Mouse (Mus musculus) ES-E14 (cell line): Measurements from ENCODE around the gene Erbb4. TPM values are rescaled to one million over a fixed set of nuclear protein-coding genes. Genes with fewer than 3 reads are reported as not detected.

Experiments
- DNase-seq: peaks from one replicate; pipeline ENCODE4 v3.0.0-alpha.2; 2013; ENCODE audit warnings: low read depth, low spot score
- H3K27ac ChIP-seq: 2 replicates; pipeline ENCODE4 v1.5.1; 2012; ENCODE audit warnings: low read depth, mild to moderate bottlenecking, low read length, moderate library complexity, mixed read lengths; ENCODE audit not compliant: poor library complexity, insufficient read depth, severe bottlenecking
- H3K36me3 ChIP-seq: 2 replicates; pipeline ENCODE4 v1.6.1; 2012; ENCODE audit warnings: mild to moderate bottlenecking, low read length, moderate library complexity, mixed read lengths; ENCODE audit not compliant: control insufficient read depth, poor library complexity, insufficient read depth, severe bottlenecking
- H3K4me1 ChIP-seq, 2 experiments: fragments of 150-350 bp in 1 of 2; sonication (generic) in 1 of 2; 2 replicates each; pipeline ENCODE4 v1.6.1; 2012; ENCODE audit warnings: low read length in 2 of 2, mild to moderate bottlenecking in 1 of 2, mixed read lengths in 1 of 2; ENCODE audit not compliant: control insufficient read depth in 2 of 2, insufficient read depth in 2 of 2, poor library complexity in 1 of 2
- H3K4me3 ChIP-seq, 2 experiments: fragments of 150-350 bp in 1 of 2; sonication (generic) in 1 of 2; 2 replicates each; pipeline ENCODE4 v1.5.1; 2012; ENCODE audit warnings: low read length in 2 of 2, low read depth in 1 of 2, mild to moderate bottlenecking in 1 of 2, mixed read lengths in 1 of 2; ENCODE audit not compliant: insufficient read depth in 1 of 2, poor library complexity in 1 of 2, severe bottlenecking in 1 of 2
- H3K9ac ChIP-seq: 2 replicates; pipeline ENCODE4 v1.6.1; 2012; ENCODE audit warnings: low read depth, mild to moderate bottlenecking, low read length, mixed read lengths; ENCODE audit not compliant: poor library complexity, insufficient read depth, severe bottlenecking
- H3K9me3 ChIP-seq: fragments of 150-350 bp; sonication (generic); 2 replicates; pipeline ENCODE4 v1.6.1; 2012; ENCODE audit warnings: low read depth, mild to moderate bottlenecking, low read length; ENCODE audit not compliant: control insufficient read depth, insufficient read depth
- CHD2 ChIP-seq: IDR thresholded peaks from 2 replicates; pipeline ENCODE4 v1.6.1; 2014; ENCODE audit warnings: mild to moderate bottlenecking, low read depth, low read length, inconsistent platforms
- HCFC1 ChIP-seq: IDR thresholded peaks from 2 replicates; pipeline ENCODE4 v1.6.1; 2012; ENCODE audit warnings: low read length, inconsistent platforms, borderline replicate concordance; ENCODE audit not compliant: insufficient read depth
- MAFK ChIP-seq: IDR thresholded peaks from 2 replicates; pipeline ENCODE4 v1.6.1; 2014; ENCODE audit warnings: mild to moderate bottlenecking, low read depth, low read length, inconsistent platforms; ENCODE audit not compliant: insufficient read depth
- ZC3H11A ChIP-seq: IDR thresholded peaks from 2 replicates; pipeline ENCODE4 v1.6.1; 2012; ENCODE audit warnings: low read depth, mild to moderate bottlenecking, inconsistent platforms, low read length, borderline replicate concordance
- ZNF384 ChIP-seq: IDR thresholded peaks from 2 replicates; pipeline ENCODE4 v1.6.1; 2012; ENCODE audit warnings: low read depth, low read length, inconsistent platforms
- in situ Hi-C, 2 experiments: fragments of 600-800 bp; cut with MboI; formaldehyde crosslinking; loops; one replicate each; pipeline ENCODE4 v1.15.1; 2025; ENCODE audit warnings: low sequenced_read_pairs in 2 of 2, inconsistent platforms in 1 of 2; ENCODE audit not compliant: unreplicated experiment in 2 of 2
- total RNA-seq: library from RNA; depleted of rRNA; stranded (reverse); fragments of 300-350 nt; gene quantifications from 2 replicates; pipeline ENCODE4 v1.2.3, GENCODE M21; 2012

Gene Erbb4
- total RNA-seq, 1 experiment = not detected

- no peaks in the 10 kb centered on the region for H3K4me1 ChIP-seq
- no peak for DNase-seq
- in situ Hi-C loops = no loop called here
- H3K36me3 ChIP-seq = no peaks in the 10 kb centered on the region
- TF ChIP-seq ZC3H11A = no peak
- no peak for TF ChIP-seq ZNF384
- no peak for TF ChIP-seq MAFK
- H3K9ac ChIP-seq = no peak overlapping the region
- H3K4me3 ChIP-seq = no peak overlapping the region
- H3K27ac ChIP-seq = no peak overlapping the region
- H3K9me3 ChIP-seq = no peaks in the 10 kb centered on the region
These were observed 174.4 kb downstream of the Erbb4 start for GRCm38 (mm10) chr1:68933330-68934065.

GRCm38 (mm10) chr1:68917828-68918227 lies 190.0 kb downstream of the Erbb4 start:
- no peaks in the 10 kb centered on the region for H3K9me3 ChIP-seq
- TF ChIP-seq ZNF384 (no peak), CHD2 (no peak), ZC3H11A (no peak), MAFK (no peak), HCFC1 (no peak)
- no peak overlapping the region for H3K27ac ChIP-seq
- in situ Hi-C loops = no loop called here
- no peak overlapping the region for H3K4me3 ChIP-seq
- H3K36me3 ChIP-seq = no peaks in the 10 kb centered on the region
- no peak for DNase-seq
- H3K4me1 ChIP-seq = no peaks in the 10 kb centered on the region
- H3K9ac ChIP-seq = no peak overlapping the region

DNA sequence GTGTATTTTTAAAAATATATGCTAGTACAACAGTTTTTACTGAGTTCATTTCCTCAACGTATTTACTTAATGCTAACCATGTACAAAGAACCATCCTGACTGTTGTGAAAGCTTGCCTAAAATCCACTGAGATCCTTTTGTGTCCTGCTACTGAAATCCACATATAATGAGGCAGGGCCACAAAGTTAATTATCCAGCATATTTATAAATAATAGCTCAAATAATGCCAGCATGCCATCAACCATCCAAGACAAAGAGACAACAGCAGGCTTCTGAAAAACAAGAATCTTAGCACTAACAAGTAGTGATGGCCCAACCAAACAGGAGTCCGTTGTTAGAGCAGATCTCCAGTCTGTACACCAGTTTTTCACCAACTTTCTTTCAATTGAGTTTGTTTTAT lies 215.8 kb downstream of the Erbb4 start:
- Histone ChIP-seq H3K36me3 (no peaks in the 10 kb centered on the region), H3K9me3 (no peaks in the 10 kb centered on the region), H3K4me3 (no peak overlapping the region), H3K27ac (no peak overlapping the region), H3K4me1 (no peaks in the 10 kb centered on the region), H3K9ac (no peak overlapping the region)
- in situ Hi-C loops = no loop called here
- TF ChIP-seq CHD2 = no peak
- no peak for TF ChIP-seq HCFC1
- no peak for TF ChIP-seq MAFK
- no peak for TF ChIP-seq ZC3H11A
- TF ChIP-seq ZNF384 = no peak
- no peak for DNase-seq

DNA sequence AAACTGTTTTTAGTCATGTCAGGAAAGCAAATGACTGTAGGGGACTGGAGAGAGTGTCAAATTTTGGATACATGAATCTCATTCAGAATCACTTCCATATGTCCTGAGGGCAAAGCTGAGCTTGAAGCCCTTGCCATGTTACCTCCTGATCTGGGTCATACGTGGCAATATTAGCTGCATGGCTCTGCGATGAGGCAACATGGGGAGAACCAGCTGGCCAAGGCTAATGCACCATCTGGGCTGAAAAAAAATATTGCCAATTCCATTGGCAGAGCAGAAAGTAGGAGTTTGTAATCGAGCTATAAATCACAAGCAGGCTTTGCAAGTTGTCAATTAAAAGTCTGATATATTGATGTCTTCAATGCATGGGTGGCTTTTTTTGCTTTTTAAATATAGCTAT lies 221.0 kb downstream of the Erbb4 start:
- H3K9ac ChIP-seq = no peak overlapping the region
- H3K4me3 ChIP-seq = no peak overlapping the region
- no peak for TF ChIP-seq MAFK
- TF ChIP-seq ZC3H11A = no peak
- no peak for TF ChIP-seq ZNF384
- TF ChIP-seq HCFC1 = no peak
- no peak for TF ChIP-seq CHD2
- no peaks in the 10 kb centered on the region for H3K9me3 ChIP-seq
- no peak for DNase-seq
- no peaks in the 10 kb centered on the region for H3K4me1 ChIP-seq
- H3K36me3 ChIP-seq = no peaks in the 10 kb centered on the region
- in situ Hi-C loops = no loop called here
- no peak overlapping the region for H3K27ac ChIP-seq

DNA sequence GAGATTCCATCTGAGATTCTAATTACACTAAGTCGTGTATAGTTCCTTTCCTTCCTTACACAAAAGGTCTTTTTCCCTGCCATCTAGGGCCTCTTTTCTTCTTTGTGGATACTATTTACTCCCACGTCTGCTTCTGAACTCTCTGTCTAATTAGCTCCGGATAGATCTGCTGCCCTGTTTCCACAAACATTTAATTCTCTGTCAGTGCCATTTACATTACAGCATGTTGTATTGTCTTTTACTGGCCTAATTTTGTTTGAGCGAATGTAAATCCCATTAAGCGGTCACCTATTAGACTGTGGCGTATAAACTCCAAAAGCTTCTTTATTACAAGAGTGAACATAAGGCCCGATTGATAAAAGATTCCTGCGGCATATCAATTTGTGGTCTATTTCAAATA lies 232.9 kb downstream of the Erbb4 start:
- Histone ChIP-seq H3K36me3 (no peaks in the 10 kb centered on the region), H3K4me1 (no peaks in the 10 kb centered on the region), H3K9me3 (no peaks in the 10 kb centered on the region), H3K27ac (no peak overlapping the region), H3K4me3 (no peak overlapping the region), H3K9ac (no peak overlapping the region)
- DNase-seq = no peak
- in situ Hi-C loops = no loop called here
- TF ChIP-seq ZC3H11A (no peak), CHD2 (no peak), HCFC1 (no peak), ZNF384 (no peak), MAFK (no peak)
